In the genomic region with DNA sequence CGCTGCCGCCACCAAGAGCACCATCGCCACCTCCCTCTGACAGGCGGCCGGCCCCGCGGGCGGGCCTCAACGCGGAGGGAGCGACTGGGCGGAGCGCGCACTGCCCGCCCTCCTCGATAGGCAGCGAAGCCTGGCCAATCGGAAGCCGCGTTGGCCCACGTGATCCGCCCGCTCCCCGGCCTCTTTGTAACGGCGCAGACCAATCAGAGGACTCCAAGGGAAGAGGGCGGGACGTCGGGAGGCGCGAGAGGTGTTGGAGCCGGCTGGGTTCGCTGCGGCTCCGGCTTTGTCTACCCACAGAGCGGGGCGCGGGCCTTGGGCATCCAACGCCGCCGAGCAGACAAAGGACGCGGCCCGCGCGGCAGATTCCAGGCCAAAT, we compare ENCODE assay signal across 1 mouse cellular context.
TF ChIP-seq lines count a peak whose summit lies in the region.

A gene (minus strand): TSS at position 105 of the 379 bp plus-strand sequence.

TF ChIP-seq in MEL, 35 proteins besides CTCF, POLR2A, EP300 and RAD21 (continued from another document):
- TF ChIP-seq USF2 (IDR thresholded peaks at IDR 0.05; ENCODE audit: borderline replicate concordance in 1 of 2, insufficient read depth in 1 of 2, low read depth in 1 of 2, low read length in 2 of 2), result peak; percentile 41 to 87; a peak in 3 of 4 replicates
- TF ChIP-seq MYC (IDR thresholded peaks at IDR 0.05; ENCODE audit: low read depth, low read length), result no peak
- peak; percentile 36; the same call in 1 of the 2 replicates for TF ChIP-seq TCF12 (IDR thresholded peaks at IDR 0.05; ENCODE audit: low read depth, low read length)
- TF ChIP-seq NRF1 (IDR thresholded peaks at IDR 0.05; ENCODE audit: insufficient read depth, low read depth, low read length, poor library complexity, severe bottlenecking), result no peak
- TF ChIP-seq SIN3A (IDR thresholded peaks at IDR 0.05; ENCODE audit: low read length), result no peak; the same call in 1 of the 2 replicates
